Mouse (Mus musculus) left cerebral cortex, postnatal 14 days (tissue): ENCODE measurements around the gene Dnah14. TPM values are rescaled to one million over a fixed set of nuclear protein-coding genes. Genes with fewer than 3 reads are reported as not detected.

ENCODE experiments used
- DNase-seq, 2 experiments: peaks; one replicate each; pipeline ENCODE4 v3.0.0; 2021 to 2022; ENCODE audit warnings: low spot score in 2 of 2, mixed read lengths in 1 of 2
- intact Hi-C: fragments of 180-260 bp; cut with DNase I; formaldehyde crosslinking; loops from one replicate; pipeline ENCODE4 v1.15.1; 2025
- long read RNA-seq, 2 experiments: library from polyadenylated mRNA; stranded (forward); transcript quantifications; one replicate each; pipeline ENCODE4 v2.0.0; 2021
- total RNA-seq, 2 experiments: library from RNA; stranded (reverse); gene quantifications; 2 replicates each; pipeline ENCODE4 v1.2.3; 2021

Dnah14 gene
- total RNA-seq, result 1 to 10 TPM; 1.3 to 2.2 TPM
- long read RNA-seq, experiment 1, partial matches to known transcripts, result 0 of 2 reads
- long read RNA-seq, experiment 1, other reads (novel, unspliced or antisense), result 2 of 2 reads
- long read RNA-seq, experiment 2, partial matches to known transcripts, result 0 of 3 reads
- long read RNA-seq, experiment 2, other reads (novel, unspliced or antisense), result 3 of 3 reads

GRCm38 (mm10) chr1:181576322-181576721 lies at the start of gene Dnah14:
Gene Dnah14 (plus strand): TSS chr1:181576559.
- intact Hi-C loops, result no loop called here
- DNase-seq, result no peak

GRCm38 (mm10) chr1:181529368-181529767 lies 47.0 kb upstream of the Dnah14 start:
- peak in 1 of 2 experiments; percentile 68 for DNase-seq
- intact Hi-C loops, result no loop called here

GRCm38 (mm10) chr1:181535165-181535873 lies 41.0 kb upstream of the Dnah14 start:
- peak; percentile 46 to 82 for DNase-seq
- intact Hi-C loops, result loop anchor here (5.0 kb wide), 2 partner anchors 68 to 153 kb away; no protein-coding TSS in a partner anchor

- no peak for DNase-seq
- intact Hi-C loops, result loop anchor here (5.0 kb wide), 2 partner anchors 71 to 156 kb away; no protein-coding TSS in a partner anchor
These were observed 38.5 kb upstream of the Dnah14 start for GRCm38 (mm10) chr1:181537627-181538525.

- intact Hi-C loops, result loop anchor here (5.0 kb wide), 2 partner anchors 73 to 158 kb away; no protein-coding TSS in a partner anchor
- no peak for DNase-seq
These were observed 36.3 kb upstream of the Dnah14 start for GRCm38 (mm10) chr1:181539846-181540769.

- intact Hi-C loops, result no loop called here
- DNase-seq, result no peak
These were observed 32.5 kb upstream of the Dnah14 start for GRCm38 (mm10) chr1:181543711-181544383.

GRCm38 (mm10) chr1:181545044-181545772 lies 31.2 kb upstream of the Dnah14 start:
- peak; percentile 78 to 80 for DNase-seq
- intact Hi-C loops, result loop anchor here (5.0 kb wide), 3 partner anchors 72 to 273 kb away; no protein-coding TSS in a partner anchor

GRCm38 (mm10) chr1:181549987-181550386 lies 26.4 kb upstream of the Dnah14 start:
- intact Hi-C loops, result loop anchor here (5.0 kb wide), 3 partner anchors 67 to 278 kb away; no protein-coding TSS in a partner anchor
- DNase-seq, result peak; percentile 29 to 82

- DNase-seq, result no peak
- intact Hi-C loops, result no loop called here
These were observed 25.5 kb upstream of the Dnah14 start for GRCm38 (mm10) chr1:181550826-181551225.

GRCm38 (mm10) chr1:181552533-181553410 lies 23.6 kb upstream of the Dnah14 start:
- peak; percentile 33 to 46 for DNase-seq
- intact Hi-C loops, result no loop called here

- DNase-seq, result no peak
- intact Hi-C loops, result no loop called here
These were observed 20.9 kb upstream of the Dnah14 start for GRCm38 (mm10) chr1:181555475-181555874.

- intact Hi-C loops, result no loop called here
- no peak for DNase-seq
These were observed 16.7 kb upstream of the Dnah14 start for GRCm38 (mm10) chr1:181559655-181560054.

- no peak for DNase-seq
- intact Hi-C loops, result no loop called here
These were observed 16.0 kb upstream of the Dnah14 start for GRCm38 (mm10) chr1:181560325-181560724.

- intact Hi-C loops, result no loop called here
- peak in 1 of 2 experiments; percentile 26 for DNase-seq
These were observed 15.2 kb upstream of the Dnah14 start for GRCm38 (mm10) chr1:181560896-181561767.

GRCm38 (mm10) chr1:181561768-181562444 lies 14.5 kb upstream of the Dnah14 start:
- no peak for DNase-seq
- intact Hi-C loops, result no loop called here
